Mouse (Mus musculus) CH12.LX (cell line): ENCODE results near the gene Alkbh2. TPM values are rescaled to one million over a fixed set of nuclear protein-coding genes. Genes with fewer than 3 reads are reported as not detected.

ENCODE experiments used
- DNase-seq: peaks from one replicate; pipeline ENCODE4 v3.0.0-alpha.2; 2013; ENCODE audit errors: extremely low read depth
- H3K27ac ChIP-seq: 2 replicates; pipeline ENCODE4 v1.5.1; 2012; ENCODE audit warnings: low read depth, mild to moderate bottlenecking, control low read depth, moderate library complexity; ENCODE audit not compliant: insufficient read depth
- H3K27me3 ChIP-seq: replicated peaks from 2 replicates; pipeline ENCODE3; 2012; ENCODE audit warnings: inconsistent platforms
- H3K36me3 ChIP-seq, 2 experiments: replicated peaks in 1 of 2; 2 replicates each; pipeline versions ENCODE3 to v1.6.1; 2012; ENCODE audit warnings: inconsistent platforms in 1 of 2, low read length in 1 of 2, mild to moderate bottlenecking in 1 of 2, mixed read lengths in 1 of 2, moderate library complexity in 1 of 2; ENCODE audit not compliant: control insufficient read depth in 1 of 2, insufficient read depth in 1 of 2
- H3K4me1 ChIP-seq, 2 experiments: 2 replicates each; pipeline ENCODE4 v1.6.1; 2012; ENCODE audit warnings: inconsistent platforms in 1 of 2, moderate library complexity in 1 of 2; ENCODE audit not compliant: insufficient read depth in 2 of 2, control insufficient read depth in 1 of 2
- H3K4me2 ChIP-seq: 2 replicates; pipeline ENCODE4 v1.6.1; 2012; ENCODE audit warnings: low read depth, mild to moderate bottlenecking, control low read depth; ENCODE audit not compliant: poor library complexity, insufficient read depth, severe bottlenecking
- H3K4me3 ChIP-seq, 3 experiments: fragments of 150-350 bp in 1 of 3; sonication (generic) in 1 of 3; replicated peaks in 1 of 3; 2 replicates each; pipeline versions ENCODE3 to v1.5.1; 2011 to 2012; ENCODE audit warnings: low read depth in 2 of 3, low read length in 2 of 3, mild to moderate bottlenecking in 2 of 3, moderate library complexity in 2 of 3, control low read depth in 1 of 3, improper control_type of control experiment in 1 of 3, inconsistent platforms in 1 of 3, mixed read lengths in 1 of 3; ENCODE audit not compliant: poor library complexity in 1 of 3
- H3K79me2 ChIP-seq: replicated peaks from 2 replicates; pipeline ENCODE4 v1.6.1; 2012; ENCODE audit warnings: mild to moderate bottlenecking, moderate library complexity; ENCODE audit not compliant: control insufficient read depth, poor library complexity, insufficient read depth, severe bottlenecking; ENCODE audit errors: extremely low read depth
- H3K9ac ChIP-seq: 2 replicates; pipeline ENCODE4 v1.6.1; 2012; ENCODE audit warnings: low read depth, mild to moderate bottlenecking, control low read depth, moderate library complexity; ENCODE audit not compliant: insufficient read depth
- H3K9me3 ChIP-seq: replicated peaks from 2 replicates; pipeline ENCODE3; 2012; ENCODE audit warnings: low read length, inconsistent platforms, mixed read lengths
- BHLHE40 ChIP-seq: IDR thresholded peaks from 2 replicates; pipeline ENCODE4 v1.6.1; 2011; ENCODE audit warnings: mild to moderate bottlenecking, low read depth, low read length, improper control_type of control experiment
- CHD1 ChIP-seq: IDR thresholded peaks from 2 replicates; pipeline ENCODE4 v1.6.1; 2012; ENCODE audit warnings: low read depth, low read length, improper control_type of control experiment, inconsistent platforms
- CTCF ChIP-seq, 2 experiments: IDR thresholded peaks in 1 of 2; conservative IDR thresholded peaks in 1 of 2; 2 replicates each; pipeline ENCODE4 v1.5.1; 2011 to 2012; ENCODE audit warnings: low read depth in 2 of 2, low read length in 2 of 2, improper control_type of control experiment in 1 of 2, inconsistent platforms in 1 of 2, mild to moderate bottlenecking in 1 of 2, moderate library complexity in 1 of 2
- EP300 ChIP-seq: IDR thresholded peaks from 2 replicates; pipeline ENCODE4 v1.6.1; 2011; ENCODE audit warnings: low read length, improper control_type of control experiment
- ETS1 ChIP-seq: conservative IDR thresholded peaks from 2 replicates; pipeline ENCODE4 v1.6.1; 2012; ENCODE audit warnings: low read depth, mild to moderate bottlenecking, inconsistent platforms, low read length, improper control_type of control experiment, moderate library complexity
- GABPA ChIP-seq: IDR thresholded peaks from 2 replicates; pipeline ENCODE4 v1.6.1; 2012; ENCODE audit warnings: low read depth, low read length, improper control_type of control experiment, inconsistent platforms; ENCODE audit not compliant: insufficient replicate concordance
- HCFC1 ChIP-seq: IDR thresholded peaks from 2 replicates; pipeline ENCODE4 v1.6.1; 2012; ENCODE audit warnings: low read depth, mild to moderate bottlenecking, inconsistent platforms, low read length, improper control_type of control experiment
- IRF4 ChIP-seq: IDR thresholded peaks from 2 replicates; pipeline ENCODE4 v1.6.1; 2014; ENCODE audit warnings: low read depth, mild to moderate bottlenecking, inconsistent platforms, low read length, improper control_type of control experiment
- MAX ChIP-seq: IDR thresholded peaks from 2 replicates; pipeline ENCODE4 v1.6.1; 2011; ENCODE audit warnings: low read length, improper control_type of control experiment
- MAZ ChIP-seq: IDR thresholded peaks from 2 replicates; pipeline ENCODE4 v1.6.1; 2012; ENCODE audit warnings: low read depth, mild to moderate bottlenecking, inconsistent platforms, low read length, improper control_type of control experiment, moderate library complexity
- MEF2A ChIP-seq: IDR thresholded peaks from 2 replicates; pipeline ENCODE4 v1.6.1; 2014; ENCODE audit warnings: low read depth, mild to moderate bottlenecking, inconsistent platforms, low read length, improper control_type of control experiment, borderline replicate concordance
- PAX5 ChIP-seq: IDR thresholded peaks from 2 replicates; pipeline ENCODE4 v1.6.1; 2012; ENCODE audit warnings: low read length, inconsistent platforms, mixed read lengths
- RCOR1 ChIP-seq: conservative IDR thresholded peaks from 2 replicates; pipeline ENCODE4 v1.6.1; 2012; ENCODE audit warnings: low read depth, mild to moderate bottlenecking, inconsistent platforms, low read length, improper control_type of control experiment
- TBP ChIP-seq: conservative IDR thresholded peaks from 2 replicates; pipeline ENCODE4 v1.6.1; 2011; ENCODE audit warnings: low read depth, low read length, improper control_type of control experiment
- TCF12 ChIP-seq: IDR thresholded peaks from 2 replicates; pipeline ENCODE4 v1.6.1; 2014; ENCODE audit warnings: low read depth, mild to moderate bottlenecking, inconsistent platforms, low read length, improper control_type of control experiment
- USF1 ChIP-seq: IDR thresholded peaks from 2 replicates; pipeline ENCODE4 v1.6.1; 2014; ENCODE audit warnings: low read depth, mild to moderate bottlenecking, inconsistent platforms, low read length, improper control_type of control experiment
- USF2 ChIP-seq: conservative IDR thresholded peaks from 2 replicates; pipeline ENCODE4 v1.6.1; 2011; ENCODE audit warnings: low read depth, low read length, improper control_type of control experiment
- ZC3H11A ChIP-seq: IDR thresholded peaks from 2 replicates; pipeline ENCODE4 v1.6.1; 2012; ENCODE audit warnings: low read depth, mild to moderate bottlenecking, inconsistent platforms, low read length, improper control_type of control experiment
- ZKSCAN1 ChIP-seq: IDR thresholded peaks from 2 replicates; pipeline ENCODE4 v1.6.1; 2012; ENCODE audit warnings: low read depth, inconsistent platforms, low read length, improper control_type of control experiment, borderline replicate concordance
- ZNF384 ChIP-seq: IDR thresholded peaks from 2 replicates; pipeline ENCODE4 v1.6.1; 2012; ENCODE audit warnings: low read depth, low read length, improper control_type of control experiment, inconsistent platforms
- dilution Hi-C: fragments of 300-500 bp; cut with MboI; formaldehyde crosslinking; loops from 2 replicates; pipeline ENCODE4 v1.14.3; 2020; ENCODE audit warnings: low sequenced_read_pairs; ENCODE audit not compliant: extremely low pct_unique_long_range_greater_than_20kb, extremely low pct_ligation_motif_present
- in situ Hi-C: fragments of 300-500 bp; cut with MboI; formaldehyde crosslinking; loops from 3 replicates; pipeline ENCODE4 v1.14.3; 2019; ENCODE audit warnings: low sequenced_read_pairs, low pct_ligation_motif_present, low pct_unique_long_range_greater_than_20kb, mixed read lengths
- polyA plus RNA-seq: library from polyadenylated mRNA; unstranded; fragments of >175 nt; gene quantifications from 2 replicates; pipeline ENCODE4 v1.2.1, GENCODE M21; 2012; ENCODE audit warnings: low read depth; ENCODE audit not compliant: insufficient read length
- total RNA-seq, 2 experiments: library from RNA; depleted of rRNA; stranded (reverse); fragments of 300-350 nt in 1 of 2; fragments of >200 nt in 1 of 2; gene quantifications; 2 replicates each; pipeline ENCODE4 v1.2.3; 2012 to 2014

Alkbh2 gene
- total and polyA plus RNA-seq, 3 experiments = 34.4 to 39.3 (median 35.7) TPM

DNA sequence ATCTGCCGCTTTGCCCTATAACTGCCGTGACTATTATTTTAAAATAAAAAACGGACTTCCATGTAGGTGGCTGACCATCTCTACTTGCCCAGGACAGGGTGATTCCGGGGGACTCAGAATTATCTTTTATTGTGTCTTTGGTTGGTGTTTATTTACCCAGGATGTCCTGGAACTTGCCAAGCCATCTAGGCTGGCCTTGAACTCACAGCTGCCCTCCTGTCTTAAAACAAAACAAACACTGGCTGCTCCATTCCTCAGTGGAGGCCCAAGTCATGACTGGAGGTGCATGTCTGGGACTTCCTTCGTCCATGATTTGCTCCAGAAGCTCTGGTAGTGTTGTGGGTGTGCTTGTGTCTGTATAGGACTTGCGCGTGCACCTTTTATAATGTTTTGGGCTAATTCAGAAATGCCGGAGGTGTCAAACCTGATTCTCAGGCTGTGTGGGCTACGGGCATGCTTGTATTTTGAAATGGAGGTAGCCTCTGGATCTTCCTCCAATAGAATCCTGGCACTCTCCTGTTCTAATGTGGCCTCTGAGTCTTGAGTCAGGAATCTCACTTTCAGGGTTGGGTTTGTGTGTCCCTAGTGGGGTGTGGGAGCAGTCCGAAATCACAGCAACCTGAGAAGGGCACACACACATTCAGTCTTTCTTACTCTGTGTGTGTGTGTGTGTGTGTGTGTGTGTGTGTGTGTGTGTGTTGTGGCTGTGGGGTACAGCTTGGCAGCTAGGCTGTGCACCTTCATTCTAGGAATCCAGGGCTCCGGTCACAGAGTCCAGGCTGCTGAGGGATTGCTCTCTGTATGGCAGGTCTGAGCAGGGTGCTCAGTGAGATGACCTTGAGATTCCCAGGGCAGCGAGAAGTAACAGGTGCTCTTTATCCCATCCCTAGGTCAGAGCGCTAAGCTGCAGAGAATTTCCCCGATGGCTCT is 19.3 kb upstream of the Alkbh2 start:
- Histone ChIP-seq H3K36me3 (no peaks in the 10 kb centered on the region), H3K9ac (no peak overlapping the region), H3K4me1 (peaks cover 0 to 12% of the 10 kb centered on the region in 2 experiments; a peak in 2 of 4 replicates), H3K4me3 (no peak overlapping the region), H3K79me2 (no peaks in the 10 kb centered on the region), H3K4me2 (no peak overlapping the region), H3K9me3 (peaks cover 2% of the 10 kb centered on the region), H3K27ac (no peak overlapping the region), H3K27me3 (no peaks in the 10 kb centered on the region)
- TF ChIP-seq RCOR1 (no peak), PAX5 (no peak), USF2 (no peak), MAX (no peak), BHLHE40 (no peak), ZC3H11A (no peak), TCF12 (no peak), CTCF (conservative IDR thresholded peaks at IDR 0.05 in 1 of 2, IDR thresholded peaks at IDR 0.05 in 1 of 2; ENCODE audit: low read depth in 2 of 2, low read length in 2 of 2) (no peak), USF1 (no peak), TBP (no peak), HCFC1 (no peak), CHD1 (no peak), MAZ (no peak), ETS1 (no peak), IRF4 (no peak), MEF2A (no peak), EP300 (no peak), ZKSCAN1 (no peak), GABPA (no peak), ZNF384 (no peak)
- in situ Hi-C loops (no loop called here), dilution Hi-C loops (no loop called here)
- DNase-seq = no peak
